Mouse (Mus musculus) right cerebral cortex, postnatal 14 days (tissue): ENCODE measurements around the gene Krt80.
A peak's percentile ranks its signal among the peaks of the same experiment; 100 is the strongest.

Source experiments
- DNase-seq: peaks from one replicate; pipeline ENCODE4 v3.0.0; 2022

Krt80 gene

GRCm38 (mm10) chr15:101315832-101316231, 54.1 kb downstream of the Krt80 start:
- DNase-seq, result peak; percentile 92

GRCm38 (mm10) chr15:101315378-101315777, 54.6 kb downstream of the Krt80 start:
- no peak for DNase-seq

- no peak for DNase-seq
Measured at GRCm38 (mm10) chr15:101312006-101312405, 58.0 kb downstream of the Krt80 start.

- DNase-seq, result no peak
Measured at GRCm38 (mm10) chr15:101311087-101311770, 58.7 kb downstream of the Krt80 start.

- DNase-seq, result no peak
Measured at GRCm38 (mm10) chr15:101309493-101309892, 60.5 kb downstream of the Krt80 start.

- no peak for DNase-seq
Measured at GRCm38 (mm10) chr15:101308440-101309348, 61.3 kb downstream of the Krt80 start.

- no peak for DNase-seq
Measured at GRCm38 (mm10) chr15:101306459-101306858, 63.5 kb downstream of the Krt80 start.

- DNase-seq, result no peak
Measured at GRCm38 (mm10) chr15:101303830-101304229, 66.1 kb downstream of the Krt80 start.

GRCm38 (mm10) chr15:101302201-101302600, 67.8 kb downstream of the Krt80 start:
- DNase-seq, result no peak

- no peak for DNase-seq
Measured at GRCm38 (mm10) chr15:101300128-101300527, 69.8 kb downstream of the Krt80 start.

GRCm38 (mm10) chr15:101299480-101299960, 70.4 kb downstream of the Krt80 start:
- no peak for DNase-seq

- no peak for DNase-seq
Measured at GRCm38 (mm10) chr15:101298550-101298949, 71.4 kb downstream of the Krt80 start.

GRCm38 (mm10) chr15:101297988-101298387, 72.0 kb downstream of the Krt80 start:
- no peak for DNase-seq
